Mouse (Mus musculus): ENCODE data around the gene Lrp11. TPM values are rescaled to one million over a fixed set of nuclear protein-coding genes. Genes with fewer than 3 reads are reported as not detected.

Gene Lrp11
- polyA plus RNA-seq (2012) = not detected in 2 replicates

DNA sequence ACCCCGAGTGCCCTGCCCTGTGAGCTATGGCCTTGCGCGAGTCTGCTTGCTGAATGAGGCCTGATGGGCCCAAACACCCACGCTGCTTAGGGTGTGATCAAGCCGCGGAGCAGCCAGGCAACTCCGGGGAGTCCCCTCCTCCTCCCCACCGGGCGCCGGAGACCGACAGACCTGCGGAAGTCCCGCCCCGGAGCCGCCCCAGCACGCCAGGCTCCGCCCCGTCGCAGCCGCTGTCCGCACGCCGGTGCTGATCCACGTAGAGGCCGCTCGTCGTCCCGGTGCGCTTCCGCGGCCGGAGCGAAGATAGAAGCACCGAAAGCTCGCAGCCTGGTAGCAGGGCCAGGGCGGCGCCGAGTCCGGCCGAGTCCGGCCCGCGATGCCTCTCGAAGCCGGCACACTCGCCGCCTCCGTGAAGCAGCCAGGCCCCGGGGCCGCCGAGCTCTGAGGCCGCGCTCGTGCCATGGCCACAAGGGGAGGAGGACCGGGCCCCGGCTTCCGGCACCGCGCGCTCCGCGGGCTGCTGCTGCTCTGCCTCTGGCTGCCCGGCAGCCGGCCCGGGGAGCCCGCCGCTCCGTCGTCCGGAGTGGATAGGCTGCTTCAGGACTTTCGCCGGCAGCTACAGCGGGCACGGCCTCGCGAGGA is at the start of gene Lrp11:
Gene Lrp11, plus strand, starts transcription at position 209 of the 642 bp plus-strand sequence.
- TF ChIP-seq GATA1 (IDR thresholded peaks at IDR 0.05; ENCODE audit: low read length) = no peak

DNA sequence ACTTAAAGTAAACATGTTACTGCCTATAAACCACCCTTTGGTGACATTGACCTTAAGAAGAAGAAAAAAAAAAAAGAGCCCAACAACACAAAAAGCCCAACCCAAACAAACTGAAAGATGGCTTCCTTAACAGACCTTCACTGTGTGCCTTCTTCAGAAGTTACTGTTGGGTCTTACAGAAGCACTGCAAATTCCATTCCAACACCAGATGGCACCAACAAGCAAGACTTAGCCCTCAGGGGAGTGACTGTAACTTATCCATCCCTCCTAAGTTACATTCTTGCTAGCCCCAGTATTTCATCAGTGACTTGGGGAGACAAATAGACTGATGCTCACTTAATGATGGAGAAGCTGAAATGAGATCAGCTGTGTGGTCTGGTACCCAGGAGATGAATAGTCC is 11.6 kb upstream of the Lrp11 start:
- TF ChIP-seq GATA1 (IDR thresholded peaks at IDR 0.05; ENCODE audit: low read length) = no peak

DNA sequence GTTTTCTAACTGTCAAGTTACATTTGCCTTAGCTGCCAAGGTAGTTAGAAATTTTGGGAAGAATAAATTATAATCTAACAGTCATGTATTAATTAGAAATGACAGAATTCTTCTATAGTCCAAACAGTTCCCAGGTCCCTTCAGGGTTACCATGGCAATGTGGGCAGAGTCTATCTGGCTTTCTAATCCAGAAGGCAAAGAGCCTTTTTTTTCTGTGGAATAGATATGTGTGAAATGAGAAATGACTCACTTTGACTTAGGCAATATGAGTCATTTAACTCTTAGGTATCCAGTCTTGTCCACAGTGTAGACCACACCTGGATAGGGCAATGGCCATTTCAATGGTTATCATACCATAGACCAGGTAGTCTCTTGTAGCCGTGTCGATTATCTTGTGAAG is 8.2 kb upstream of the Lrp11 start:
- no peak for TF ChIP-seq GATA1 (IDR thresholded peaks at IDR 0.05; ENCODE audit: low read length)

DNA sequence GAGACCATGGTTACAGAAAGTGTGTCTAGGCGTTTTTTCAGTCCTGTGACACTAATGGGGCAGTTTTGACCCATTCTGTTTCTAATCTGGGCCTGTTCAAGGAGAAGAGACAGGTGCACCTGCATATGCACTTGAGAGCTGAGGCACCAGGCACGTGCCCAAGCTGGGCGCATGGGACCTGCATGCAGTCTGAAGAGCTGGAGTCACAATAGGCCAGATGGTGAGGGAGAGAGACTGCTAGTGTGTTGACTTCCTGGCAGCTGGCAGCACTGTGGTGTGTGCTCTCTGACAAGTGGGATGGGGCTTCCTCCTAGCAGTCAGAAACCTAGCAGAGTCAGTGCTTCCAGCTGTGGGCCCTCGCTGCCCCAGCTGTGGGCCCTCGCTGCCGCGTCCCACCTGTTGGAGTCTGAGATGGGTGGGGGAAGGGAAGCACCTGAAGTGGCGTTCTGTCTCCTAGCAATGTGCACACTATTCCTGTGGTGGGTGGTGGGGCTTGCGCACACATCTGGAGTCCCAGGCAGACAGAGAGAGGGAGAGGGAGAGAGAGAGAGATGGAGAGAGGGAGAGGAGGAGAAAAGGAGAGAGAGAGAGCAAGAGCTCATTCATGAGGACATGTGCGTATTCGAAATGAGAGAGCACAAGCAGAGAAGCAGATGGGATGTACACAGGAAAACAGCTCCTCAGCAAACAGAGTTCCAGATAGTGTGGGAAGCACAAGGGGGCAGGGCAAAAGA is 7.3 kb upstream of the Lrp11 start:
- no peak for TF ChIP-seq GATA1 (IDR thresholded peaks at IDR 0.05; ENCODE audit: low read length)

DNA sequence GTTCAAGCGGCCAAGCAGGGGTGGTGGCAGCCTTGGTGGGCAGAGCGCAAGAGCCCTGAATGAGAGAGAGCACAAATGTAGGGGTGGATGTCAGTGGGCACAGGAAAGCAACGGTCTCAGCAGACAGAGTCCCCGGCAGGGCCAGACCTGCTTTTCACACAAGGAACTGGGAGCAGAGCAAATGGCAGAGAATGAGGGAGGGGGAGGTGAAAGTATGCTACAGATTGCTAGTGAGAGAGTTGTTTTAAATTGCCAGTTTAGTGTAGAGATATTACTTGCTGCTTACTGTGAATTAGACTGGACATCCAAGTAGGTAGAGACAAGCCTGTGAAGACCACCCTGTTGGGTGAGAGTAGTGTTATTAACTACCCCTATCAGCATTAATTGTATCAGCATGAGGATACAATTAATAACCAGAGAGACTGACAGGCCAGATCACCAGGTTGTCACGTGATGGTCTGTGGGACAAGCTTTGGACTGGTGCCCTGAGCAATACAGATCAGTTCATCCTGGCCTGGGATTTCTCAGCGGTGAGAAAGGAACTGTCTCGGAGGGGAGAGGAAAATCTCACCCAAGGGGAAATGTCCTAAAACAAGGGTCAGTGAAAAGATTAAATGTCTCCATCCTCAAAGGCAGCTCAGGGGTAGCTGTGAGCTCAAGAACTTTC is 6.6 kb upstream of the Lrp11 start:
- no peak for TF ChIP-seq GATA1 (IDR thresholded peaks at IDR 0.05; ENCODE audit: low read length)

DNA sequence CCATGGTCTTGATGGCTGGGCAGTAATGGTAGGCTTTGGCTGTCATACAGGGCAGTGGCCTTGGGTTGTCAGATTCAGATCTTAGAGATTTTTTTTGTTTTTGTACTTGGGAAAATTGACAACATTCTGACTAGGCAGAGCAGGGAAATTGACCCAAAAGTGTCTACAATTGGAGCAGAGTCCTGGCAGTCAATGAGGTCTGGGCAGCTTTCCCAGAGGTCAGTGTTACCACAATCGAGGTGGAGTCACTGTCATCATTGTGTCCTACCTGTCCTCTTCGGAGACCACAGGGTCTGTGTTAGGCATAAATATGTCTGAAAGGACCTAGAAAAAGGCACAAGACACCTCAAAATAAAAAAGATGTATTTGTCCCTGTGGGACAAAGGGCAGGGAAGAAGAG is 2.8 kb upstream of the Lrp11 start:
- no peak for TF ChIP-seq GATA1 (IDR thresholded peaks at IDR 0.05; ENCODE audit: low read length)

DNA sequence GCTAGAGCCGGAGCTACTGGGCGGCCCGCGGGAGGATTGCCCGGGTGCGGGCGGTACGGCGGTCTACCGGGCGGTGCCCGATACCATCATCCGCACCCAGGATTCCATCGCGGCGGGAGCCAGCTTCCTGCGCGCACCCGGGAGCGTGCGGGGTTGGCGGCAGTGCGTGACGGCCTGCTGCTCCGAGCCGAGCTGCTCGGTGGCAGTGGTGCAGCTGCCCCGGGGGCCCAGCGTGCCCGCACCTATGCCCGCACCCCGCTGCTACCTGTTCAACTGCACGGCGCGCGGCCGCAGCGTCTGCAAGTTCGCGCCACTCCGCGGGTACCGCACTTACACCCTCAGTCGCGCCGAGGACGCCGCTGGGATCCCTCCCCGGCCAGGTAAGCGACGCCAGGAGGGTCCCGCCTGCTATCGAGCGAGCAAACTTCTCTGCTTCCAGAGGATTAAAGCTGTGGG is 662 bp downstream of the Lrp11 start:
- TF ChIP-seq GATA1 (IDR thresholded peaks at IDR 0.05; ENCODE audit: low read length) = no peak

DNA sequence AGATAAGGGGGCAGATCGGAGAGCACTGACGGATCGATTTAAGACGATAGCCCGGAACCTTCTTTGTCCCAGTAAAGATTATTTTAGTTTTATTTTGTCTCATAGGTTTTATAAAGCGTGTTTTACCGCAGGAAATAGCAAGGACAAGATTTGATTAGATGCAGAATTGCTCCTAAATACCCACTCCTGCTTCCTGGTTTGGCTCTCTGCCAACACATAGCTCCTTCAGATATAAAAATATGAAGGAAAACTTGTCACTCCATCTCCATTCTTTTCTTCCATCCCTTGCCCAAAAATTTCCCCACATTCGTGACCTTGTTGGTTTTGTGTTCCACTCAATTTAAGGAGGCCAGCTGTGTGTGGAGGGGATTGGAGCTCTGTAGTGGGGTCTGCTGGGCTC is 1.2 kb downstream of the Lrp11 start:
- no peak for TF ChIP-seq GATA1 (IDR thresholded peaks at IDR 0.05; ENCODE audit: low read length)

DNA sequence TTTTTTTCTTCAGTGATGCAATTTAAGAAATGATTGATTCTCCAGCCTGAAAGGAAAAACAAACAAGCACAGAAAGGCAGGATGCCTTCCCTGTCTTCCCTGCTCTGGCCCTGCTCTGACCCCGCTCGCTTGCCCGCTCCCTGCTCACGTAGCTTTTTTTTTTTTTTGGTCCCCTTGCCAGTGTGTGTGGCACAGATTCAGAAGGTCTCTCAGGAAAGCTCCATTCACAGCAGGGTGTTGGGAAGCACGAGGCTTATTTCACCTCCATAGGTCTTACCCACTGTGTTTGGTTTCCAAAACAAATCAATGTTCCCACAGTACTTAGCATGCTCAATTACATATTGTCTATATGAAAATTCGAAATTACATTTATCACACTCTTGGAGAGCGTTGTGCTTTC is 5.2 kb downstream of the Lrp11 start:
- no peak for TF ChIP-seq GATA1 (IDR thresholded peaks at IDR 0.05; ENCODE audit: low read length)

DNA sequence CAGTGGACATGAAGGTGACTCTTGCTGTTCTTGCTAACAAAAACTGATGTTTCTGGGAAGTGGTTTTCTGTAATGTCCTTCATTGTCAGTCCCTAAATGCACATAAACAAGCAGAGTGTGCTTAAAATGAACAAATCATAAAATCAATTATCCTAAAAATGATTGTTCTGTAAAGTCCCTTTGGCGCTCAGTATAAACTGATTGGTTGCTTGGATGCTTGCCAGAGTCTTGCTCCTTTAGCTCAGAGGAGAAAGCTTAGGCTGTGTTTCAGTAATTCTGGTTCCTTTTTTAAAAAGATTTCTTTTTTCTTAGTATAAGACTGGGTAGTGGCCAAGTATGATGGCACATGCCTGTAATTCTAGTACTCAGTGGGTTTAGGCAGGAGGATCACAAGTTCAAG is 6.7 kb downstream of the Lrp11 start:
- no peak for TF ChIP-seq GATA1 (IDR thresholded peaks at IDR 0.05; ENCODE audit: low read length)

DNA sequence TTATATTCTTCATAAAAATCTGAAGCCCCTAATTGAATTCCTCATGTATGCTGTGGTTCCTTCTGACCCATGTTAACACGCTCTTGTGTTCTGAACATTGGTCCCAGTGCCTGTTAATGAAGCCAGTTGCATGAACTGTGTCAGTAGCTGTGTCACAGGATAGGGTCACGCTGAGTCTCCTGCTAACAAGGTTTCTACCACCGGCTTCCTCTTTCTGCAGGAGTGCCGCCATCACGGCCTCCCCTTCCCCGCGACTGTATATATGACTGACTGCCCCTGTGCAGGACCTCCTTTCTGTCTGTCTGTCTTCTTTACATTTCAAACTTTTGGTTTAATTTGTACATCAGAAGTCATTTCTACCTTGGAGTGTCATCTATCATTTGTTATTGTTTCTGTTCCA is 8.6 kb downstream of the Lrp11 start:
- TF ChIP-seq GATA1 (IDR thresholded peaks at IDR 0.05; ENCODE audit: low read length) = no peak

DNA sequence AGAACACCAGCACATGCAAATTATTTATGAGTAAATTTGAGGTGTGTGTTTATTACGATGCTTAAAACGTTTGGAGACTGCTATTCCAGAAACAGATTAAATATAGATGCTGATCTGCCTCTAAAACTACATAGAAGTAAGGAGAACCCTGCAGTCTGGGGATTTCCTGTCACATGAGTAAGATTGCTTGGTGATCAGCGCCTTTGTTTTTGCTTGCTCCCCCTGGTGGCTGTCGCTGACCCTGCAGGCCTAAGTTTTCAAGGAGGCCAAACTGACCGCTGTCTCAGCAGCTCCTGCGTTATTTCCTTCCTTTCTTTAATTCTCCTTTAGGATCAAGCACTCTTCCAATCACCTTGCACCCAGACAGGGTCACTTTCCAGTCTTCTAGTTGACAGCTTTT is 11.0 kb downstream of the Lrp11 start:
- TF ChIP-seq GATA1 (IDR thresholded peaks at IDR 0.05; ENCODE audit: low read length) = no peak

DNA sequence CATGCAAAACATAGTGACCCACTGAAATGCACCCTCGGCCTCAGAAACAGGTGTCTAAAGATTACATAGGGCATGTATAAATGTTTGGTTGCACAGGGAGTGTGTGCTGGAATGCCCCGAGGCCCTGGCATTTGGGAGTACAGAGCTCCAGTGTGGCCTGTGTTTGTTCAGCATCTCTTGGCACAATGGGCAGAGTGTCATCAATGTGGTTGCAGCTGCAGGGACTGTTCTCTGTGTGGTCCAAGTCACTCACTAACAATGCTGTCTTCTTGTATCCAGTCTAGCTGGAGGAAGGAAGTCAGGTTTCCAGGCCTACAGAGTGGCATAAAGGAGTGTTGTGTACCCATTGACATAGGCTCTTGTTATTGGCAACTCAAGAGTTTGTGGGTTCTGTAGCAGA is 15.6 kb downstream of the Lrp11 start:
- no peak for TF ChIP-seq GATA1 (IDR thresholded peaks at IDR 0.05; ENCODE audit: low read length)

DNA sequence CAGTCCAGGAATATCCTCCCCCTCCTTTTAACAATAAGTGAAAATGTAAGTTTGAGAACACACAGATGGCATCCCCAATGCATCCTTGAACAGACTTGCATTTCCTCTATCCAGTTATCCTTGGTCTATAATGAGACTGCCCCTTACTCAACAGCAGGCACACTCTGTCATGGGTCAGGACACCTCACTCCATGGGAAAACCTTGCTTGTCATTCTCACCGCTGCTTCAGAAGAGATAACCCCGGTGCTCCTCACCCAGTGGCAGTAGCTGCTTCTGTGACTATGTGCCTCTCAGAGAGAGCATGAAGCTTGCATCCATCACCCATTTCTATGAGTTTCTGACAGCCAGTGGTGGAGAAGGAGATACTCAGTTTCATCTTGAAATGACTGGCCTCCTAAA is 16.8 kb downstream of the Lrp11 start:
- no peak for TF ChIP-seq GATA1 (IDR thresholded peaks at IDR 0.05; ENCODE audit: low read length)

DNA sequence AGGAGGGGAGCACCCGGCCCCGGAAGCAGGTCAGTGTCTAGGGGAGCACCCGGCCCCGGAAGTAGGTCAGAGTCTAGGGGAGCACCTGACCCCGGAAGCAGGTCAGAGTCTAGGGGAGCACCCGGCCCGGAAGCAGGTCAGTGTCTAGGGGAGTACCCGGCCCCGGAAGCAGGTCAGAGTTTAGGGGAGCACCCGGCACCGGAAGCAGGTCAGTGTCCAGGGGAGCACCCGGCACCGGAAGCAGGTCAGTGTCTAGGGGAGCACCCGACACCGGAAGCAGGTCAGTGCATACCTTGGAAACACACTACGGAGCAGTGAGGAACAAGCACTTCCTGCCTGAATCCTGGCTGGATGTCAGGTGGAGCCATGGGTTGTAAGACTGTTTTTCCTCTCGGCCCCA is 19.0 kb downstream of the Lrp11 start:
- no peak for TF ChIP-seq GATA1 (IDR thresholded peaks at IDR 0.05; ENCODE audit: low read length)

DNA sequence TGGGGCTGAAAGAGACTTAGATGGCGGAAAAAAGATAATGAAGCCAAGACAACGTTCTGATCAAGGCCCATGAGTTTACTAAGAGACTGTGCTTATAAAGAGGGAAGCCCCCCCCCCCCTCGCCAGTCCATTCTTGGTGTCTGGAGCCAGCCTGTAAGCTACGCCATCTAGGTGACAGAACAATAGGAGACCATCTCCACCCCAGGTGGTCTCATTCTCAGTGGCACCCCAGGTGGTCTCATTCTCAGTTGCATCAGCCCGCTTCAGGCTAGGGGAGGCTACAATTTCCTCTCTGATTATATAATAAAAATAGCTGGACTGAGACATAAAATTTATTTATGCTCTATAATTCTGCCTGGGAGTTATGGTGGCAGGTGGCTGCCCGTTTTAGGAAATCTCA is 22.0 kb downstream of the Lrp11 start:
- TF ChIP-seq GATA1 (IDR thresholded peaks at IDR 0.05; ENCODE audit: low read length) = no peak

DNA sequence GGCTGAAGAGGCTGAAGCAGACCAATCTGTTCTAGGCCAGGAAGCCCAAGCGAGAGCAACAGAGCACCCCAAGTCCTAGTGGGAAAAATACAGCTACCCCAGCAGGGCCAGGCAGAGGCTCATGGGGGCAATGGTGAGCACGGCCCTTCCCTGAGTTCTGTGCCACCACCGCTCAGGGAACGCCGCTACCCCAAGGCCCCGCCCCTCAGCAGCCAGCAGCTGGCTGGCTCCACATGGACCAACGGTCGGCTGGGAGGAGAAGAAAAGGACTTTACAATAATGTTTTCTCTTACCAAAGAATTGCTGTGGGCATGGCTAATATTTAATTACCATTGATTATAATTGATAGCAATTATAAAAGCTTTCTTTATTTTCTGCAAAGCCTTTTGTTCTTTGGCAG is 25.2 kb downstream of the Lrp11 start:
- no peak for TF ChIP-seq GATA1 (IDR thresholded peaks at IDR 0.05; ENCODE audit: low read length)
